Mouse (Mus musculus): ENCODE measurements around the gene Kif3a. TPM values are rescaled to one million over a fixed set of nuclear protein-coding genes. Genes with fewer than 3 reads are reported as not detected.

Kif3a gene
- total RNA-seq, 2 experiments from 2014 or later: 118 to 119 TPM

DNA sequence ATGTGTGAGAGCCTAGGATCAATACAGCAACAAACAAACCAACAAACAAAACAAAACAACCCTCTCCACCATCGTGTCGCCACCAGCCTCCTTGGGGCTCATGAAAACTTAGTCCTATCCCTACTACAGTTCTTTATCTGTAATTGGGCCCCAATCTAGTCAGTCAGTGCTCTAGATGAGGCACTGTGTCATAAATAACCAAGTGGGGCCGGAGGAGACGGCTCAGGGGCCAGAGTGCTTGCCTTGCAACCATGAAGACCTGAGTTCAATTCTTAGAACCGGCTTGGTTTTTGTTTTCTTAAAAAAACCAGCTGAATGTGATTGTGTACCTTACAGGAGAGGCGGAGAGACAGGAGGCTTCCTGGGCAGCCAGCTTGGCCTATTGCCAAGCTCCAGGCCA lies 48.0 kb downstream of the Kif3a start:
- no peak for DNase-seq (ENCODE audit: low spot score in 2 of 2)

DNA sequence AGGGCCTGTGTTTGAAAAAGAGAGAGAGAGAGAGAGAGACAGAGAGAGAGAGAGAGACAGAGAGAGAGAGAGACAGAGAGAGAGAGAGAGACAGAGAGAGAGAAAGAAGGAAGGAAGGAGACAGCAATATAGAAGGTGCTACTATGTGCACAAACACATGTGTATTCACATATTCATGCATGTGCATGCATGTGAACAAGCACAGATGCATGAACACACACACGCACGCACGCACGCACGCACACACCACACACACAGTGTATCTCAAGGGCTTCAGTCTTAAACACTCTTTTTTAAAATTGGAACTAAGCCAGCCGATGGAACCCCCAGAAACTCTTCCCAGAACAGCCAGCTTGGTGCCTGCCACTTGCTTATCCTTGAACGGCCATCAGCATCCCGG lies 48.4 kb downstream of the Kif3a start:
- DNase-seq (ENCODE audit: low spot score in 2 of 2): no peak

DNA sequence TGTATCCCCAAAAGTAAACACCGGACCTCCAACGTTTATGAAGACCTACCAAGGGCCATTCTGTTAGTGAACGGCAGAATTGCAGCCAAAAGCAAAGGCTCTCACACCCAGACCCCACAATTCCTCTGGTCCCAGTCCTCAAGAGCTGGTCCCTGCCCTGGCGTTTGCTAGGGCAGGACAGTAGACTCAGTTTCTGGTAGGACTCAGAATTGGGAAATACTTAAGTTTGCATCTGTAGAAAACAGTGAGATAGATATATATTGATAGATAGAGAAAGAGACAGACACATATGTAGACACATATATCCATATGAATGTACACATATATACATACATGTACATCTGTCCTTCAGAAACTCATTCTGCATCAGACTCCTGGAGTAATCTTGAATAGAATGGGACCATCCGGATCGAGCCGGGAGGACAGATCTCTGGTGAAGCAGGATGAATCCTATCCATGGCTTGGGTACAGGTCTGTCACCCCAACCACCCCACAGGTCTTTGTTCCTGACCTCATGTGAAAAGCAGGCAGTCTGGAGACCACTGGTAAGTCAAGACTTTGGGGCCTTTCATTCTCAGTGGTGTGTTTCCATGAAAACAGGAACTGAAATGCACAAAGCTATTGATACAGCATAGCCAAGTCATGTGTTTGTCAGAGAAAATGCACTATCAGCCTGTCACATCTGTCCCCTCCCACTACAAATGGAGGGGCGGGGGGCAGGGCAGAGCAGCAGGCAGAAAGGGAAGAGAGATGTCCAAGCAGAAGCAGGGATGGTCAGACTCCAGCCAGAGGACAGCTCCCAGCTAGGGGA lies 49.8 kb downstream of the Kif3a start:
- no peak for DNase-seq (ENCODE audit: low spot score in 2 of 2)

DNA sequence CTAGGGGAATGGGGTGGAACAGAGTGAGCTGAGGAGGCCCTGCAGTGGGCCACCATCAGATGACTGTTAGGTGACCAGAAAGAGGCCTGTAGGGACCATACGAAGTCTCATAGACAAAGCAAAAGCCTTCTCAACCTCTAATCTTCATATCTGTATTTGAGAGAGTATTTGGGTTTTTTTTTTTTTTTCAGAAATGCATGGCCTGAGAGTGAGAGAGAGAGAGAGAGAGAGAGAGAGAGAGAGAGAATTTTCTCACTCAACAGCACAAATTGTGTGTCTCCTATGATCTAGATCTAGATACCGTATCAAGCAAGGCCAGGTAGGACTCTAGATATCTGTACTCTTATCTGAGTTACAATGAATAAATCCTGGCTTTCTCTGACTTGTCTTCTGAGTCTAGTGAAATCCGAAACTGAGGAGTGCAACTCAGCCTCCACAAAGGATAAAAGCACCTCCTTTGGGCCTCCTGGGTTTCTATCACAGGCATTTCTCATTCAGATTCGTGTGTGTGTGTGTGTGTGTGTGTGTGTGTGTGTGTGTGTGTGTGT lies 50.5 kb downstream of the Kif3a start:
- DNase-seq (ENCODE audit: low spot score in 2 of 2): no peak

DNA sequence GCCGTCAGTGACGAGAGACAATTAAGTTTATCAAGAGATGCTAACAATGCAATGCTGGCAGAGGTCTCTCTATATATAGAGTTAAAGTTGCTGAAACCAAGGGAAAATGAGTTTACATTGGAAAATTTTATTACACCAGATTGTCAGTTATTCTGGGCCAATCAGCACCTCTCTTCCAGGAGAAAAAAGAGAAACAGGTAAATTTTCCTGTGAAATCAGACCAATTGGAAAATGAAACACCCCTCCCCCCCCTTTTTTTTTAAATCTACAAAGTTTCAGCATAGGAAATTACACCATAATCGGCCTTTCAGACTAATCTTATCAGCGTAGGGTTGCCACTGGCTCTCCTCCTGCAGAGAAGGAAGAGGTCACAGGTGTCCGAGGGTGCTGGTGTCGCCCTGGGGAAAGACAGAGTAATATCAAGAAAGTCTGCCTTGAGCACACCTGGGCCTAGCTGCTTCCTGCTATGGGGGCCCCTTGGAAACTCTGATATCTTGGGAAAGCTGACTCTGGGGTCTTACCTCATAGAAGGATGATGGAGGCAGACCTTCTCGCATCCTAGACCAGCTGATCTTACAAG lies 51.5 kb downstream of the Kif3a start, which contains the start of gene Il4:
Il4 (minus strand) TSS at position 51 of the 580 bp plus-strand sequence.
- DNase-seq (ENCODE audit: low spot score in 2 of 2): no peak

DNA sequence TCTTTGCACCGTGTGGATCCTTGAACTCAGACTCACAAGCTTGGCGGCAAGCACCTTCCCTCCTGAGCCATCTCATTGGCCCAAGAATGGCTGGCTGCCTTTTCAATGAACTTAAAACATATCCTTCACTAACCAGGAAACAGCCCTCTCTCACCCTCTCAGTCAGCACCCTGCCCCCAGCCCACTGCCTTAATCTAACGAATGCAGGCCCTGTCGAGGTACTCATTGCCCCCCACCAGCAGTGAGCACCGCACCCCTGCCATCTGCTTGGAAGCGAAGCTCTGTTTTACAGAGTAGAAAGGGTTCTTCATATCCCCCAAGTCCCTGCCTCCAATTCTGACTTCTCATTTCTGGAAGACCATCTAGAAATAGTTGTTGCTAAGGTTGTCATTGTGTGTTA lies 52.2 kb downstream of the Kif3a start:
- no peak for DNase-seq (ENCODE audit: low spot score in 2 of 2)

DNA sequence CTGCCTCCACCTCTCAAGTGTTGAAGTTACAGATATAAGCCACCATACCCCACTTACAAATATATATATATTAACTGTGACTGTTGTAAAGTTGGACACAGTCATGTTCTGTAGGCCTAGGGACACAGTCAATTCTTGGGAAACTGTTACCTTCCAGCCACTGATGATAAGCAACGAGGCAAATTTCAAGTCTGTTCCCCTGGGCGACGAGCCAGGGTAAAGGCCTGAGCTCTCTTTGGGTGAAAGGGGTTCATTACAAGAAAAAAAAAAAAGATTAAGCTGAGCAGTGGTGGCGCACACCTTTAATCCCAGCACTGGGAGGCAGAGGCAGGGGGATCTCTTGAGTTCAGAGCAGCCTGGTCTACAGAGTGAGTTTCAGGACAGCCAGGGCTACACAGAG lies 52.9 kb downstream of the Kif3a start:
- no peak for DNase-seq (ENCODE audit: low spot score in 2 of 2)

DNA sequence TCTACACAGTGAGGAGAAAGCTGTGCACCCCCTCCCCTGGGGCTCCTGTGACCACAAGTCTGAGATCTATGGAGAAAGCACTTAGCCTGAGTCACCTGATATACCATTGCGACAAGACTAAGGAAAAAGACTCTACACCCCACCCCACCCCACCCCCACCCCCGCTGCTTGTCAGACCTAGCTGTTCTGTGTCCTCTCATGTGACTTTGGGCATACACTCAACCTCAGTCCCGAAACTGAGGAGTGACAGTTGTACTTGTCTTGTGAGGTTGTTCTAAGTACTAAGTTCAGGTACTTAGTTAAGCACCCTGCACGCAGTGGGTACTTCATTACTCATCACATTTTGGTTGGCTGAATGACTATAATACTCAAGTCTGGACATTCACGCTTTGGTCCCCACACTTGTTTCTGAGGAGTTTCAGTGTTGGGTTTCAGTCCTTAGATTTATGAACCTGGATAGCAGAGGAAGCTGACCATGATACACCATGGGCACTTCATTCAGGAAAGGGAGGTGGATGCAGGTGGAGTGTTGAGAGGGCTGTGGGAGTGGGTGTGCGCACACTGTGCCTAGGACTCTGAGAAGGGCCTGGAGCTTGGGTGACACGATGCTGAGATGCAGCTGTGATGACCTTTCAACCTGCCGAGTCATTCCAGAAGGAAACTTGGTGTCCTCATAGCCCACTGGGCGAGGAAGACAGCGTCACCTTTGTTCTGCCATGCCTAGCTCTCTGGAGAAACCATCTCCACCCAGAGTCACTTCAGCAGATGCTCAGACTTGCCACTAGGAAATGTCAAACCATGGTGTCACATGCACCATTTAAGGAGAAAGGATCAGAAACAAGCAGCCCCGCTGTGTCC lies 54.6 kb downstream of the Kif3a start:
- no peak for DNase-seq (ENCODE audit: low spot score in 2 of 2)

DNA sequence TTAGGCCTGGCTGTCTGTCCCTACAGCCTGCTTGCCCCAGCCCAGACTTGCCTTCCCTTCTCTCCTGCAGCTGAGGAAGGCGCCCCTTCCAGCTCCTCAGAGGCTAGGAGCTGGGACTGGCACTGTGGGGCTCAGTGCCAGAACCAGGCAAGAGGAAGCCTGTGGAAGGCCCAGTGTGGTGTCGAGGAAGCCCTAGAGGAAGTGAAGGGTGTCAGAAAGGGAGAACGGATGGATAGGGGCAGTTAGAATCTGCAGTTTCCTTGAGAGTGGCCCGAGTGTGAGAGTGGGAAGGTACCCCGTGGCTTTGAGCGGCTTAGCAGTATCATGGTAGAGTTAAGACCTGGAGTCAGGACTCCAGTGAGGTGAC lies 55.2 kb downstream of the Kif3a start:
- no peak for DNase-seq (ENCODE audit: low spot score in 2 of 2)

DNA sequence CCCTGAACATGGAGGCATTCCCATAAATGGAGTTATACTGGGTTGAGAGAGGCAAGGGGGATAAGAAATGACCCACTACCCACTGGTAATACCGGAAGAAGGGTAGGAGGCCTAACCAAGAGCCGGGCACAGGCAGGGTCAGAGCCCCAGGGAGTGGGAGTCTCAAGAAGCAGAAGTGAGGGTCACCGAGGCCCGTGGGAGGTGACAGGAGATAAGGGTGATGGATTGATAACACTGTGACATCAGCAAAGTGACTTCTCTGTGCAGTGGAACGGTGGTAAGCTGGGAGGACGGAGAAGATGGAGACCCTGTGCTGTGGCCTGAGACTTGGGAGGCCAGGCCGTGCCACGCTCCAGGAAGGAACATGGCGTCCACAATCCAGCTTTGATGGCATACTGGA lies 56.4 kb downstream of the Kif3a start:
- no peak for DNase-seq (ENCODE audit: low spot score in 2 of 2)

DNA sequence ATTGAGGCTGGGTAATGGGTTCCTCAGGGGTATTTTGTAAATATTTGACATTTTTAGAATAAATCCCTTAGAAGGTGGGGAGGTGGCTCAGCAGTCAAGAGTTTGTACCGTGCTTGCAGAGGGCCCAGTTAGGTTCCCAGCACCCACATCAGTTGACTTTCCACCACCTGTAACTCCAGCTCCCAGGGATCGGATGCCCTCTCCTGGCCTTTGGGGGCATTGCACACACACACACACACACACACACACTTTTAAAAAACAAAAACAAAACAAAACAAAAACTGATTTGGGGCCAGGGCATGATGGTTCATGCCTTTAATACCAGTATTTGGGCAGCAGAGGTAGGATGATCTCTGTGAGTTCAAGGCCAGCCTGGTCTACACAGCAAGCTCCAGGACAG lies 56.9 kb downstream of the Kif3a start:
- DNase-seq (ENCODE audit: low spot score in 2 of 2): no peak

DNA sequence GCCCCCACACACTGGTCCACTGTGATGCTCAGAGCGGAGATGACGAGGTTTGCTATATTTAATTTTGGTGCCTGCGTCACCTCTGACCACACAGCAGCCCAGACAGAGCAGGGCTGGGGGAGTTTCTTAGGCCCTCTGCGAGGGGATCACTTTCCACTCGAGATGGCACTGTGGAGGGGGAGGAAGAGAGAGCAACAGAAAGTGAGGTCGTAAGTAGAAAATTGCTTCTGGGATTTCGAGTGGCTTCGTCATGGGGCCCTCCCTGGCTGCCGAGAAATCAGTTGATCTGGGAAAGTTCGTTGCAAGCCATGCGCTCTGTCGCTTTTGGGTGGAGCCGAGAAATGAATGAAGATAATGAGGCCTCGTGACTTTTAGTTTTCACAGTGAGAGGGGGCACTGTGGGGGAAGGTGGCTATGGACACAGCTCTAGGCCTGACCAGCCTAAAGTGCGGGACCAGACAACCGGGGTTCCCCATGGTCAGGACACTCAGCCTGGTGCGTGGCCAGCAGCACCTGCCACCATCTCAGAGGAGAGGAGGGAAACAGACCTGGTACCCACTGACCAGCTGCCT lies 59.7 kb downstream of the Kif3a start:
- DNase-seq (ENCODE audit: low spot score in 2 of 2): no peak

DNA sequence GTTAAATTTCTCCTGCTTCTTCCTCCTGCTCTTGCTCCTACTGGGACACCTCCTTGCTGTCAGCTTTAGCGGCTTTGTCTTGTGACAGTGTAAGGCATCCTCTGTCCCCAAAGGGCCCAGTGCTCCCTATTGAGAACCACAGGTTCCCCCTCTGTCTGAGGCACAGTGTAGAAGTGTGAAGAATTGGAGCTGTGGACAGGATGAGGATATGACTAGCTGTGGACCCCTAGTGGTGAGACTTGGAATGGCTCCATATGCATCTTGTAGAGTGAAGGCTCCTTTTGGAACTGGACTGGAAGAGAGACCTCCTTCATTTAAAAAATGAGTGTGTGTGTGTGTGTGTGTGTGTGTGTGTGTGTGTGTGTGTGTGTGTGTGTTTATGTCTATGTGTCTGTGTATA lies 60.7 kb downstream of the Kif3a start:
- DNase-seq (ENCODE audit: low spot score in 2 of 2): peak; percentile 71 to 88

DNA sequence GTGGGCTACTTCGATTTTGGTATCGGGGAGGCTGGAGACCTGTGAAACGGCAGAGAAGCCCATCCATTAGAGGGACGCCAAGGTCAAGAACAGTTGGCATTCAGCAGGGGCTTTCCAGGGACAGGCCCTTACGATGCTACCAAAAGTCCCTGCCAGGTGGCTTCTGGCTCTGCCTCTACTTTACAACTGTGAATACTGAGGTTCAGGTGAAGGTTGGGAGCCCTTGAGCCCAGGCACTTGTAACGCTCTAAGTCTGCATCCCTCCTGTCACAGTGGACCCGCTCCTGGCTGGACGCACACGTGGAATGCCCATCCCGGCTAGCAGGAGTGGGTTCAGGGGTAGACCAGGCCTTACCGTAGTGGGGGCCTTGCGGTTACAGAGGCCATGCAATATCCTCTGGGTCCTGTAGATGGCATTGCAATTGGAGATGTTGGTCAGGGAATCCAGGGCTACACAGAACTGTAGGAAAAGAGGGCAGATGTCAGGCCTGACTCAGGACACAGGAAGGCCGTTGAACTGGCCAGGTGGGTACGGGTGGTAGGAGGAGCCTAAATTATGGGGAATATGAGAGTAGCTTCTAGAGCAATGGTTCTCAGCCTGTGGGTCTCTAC lies 65.0 kb downstream of the Kif3a start:
- DNase-seq (ENCODE audit: low spot score in 2 of 2): peak in 1 of 2 experiments; percentile 14

DNA sequence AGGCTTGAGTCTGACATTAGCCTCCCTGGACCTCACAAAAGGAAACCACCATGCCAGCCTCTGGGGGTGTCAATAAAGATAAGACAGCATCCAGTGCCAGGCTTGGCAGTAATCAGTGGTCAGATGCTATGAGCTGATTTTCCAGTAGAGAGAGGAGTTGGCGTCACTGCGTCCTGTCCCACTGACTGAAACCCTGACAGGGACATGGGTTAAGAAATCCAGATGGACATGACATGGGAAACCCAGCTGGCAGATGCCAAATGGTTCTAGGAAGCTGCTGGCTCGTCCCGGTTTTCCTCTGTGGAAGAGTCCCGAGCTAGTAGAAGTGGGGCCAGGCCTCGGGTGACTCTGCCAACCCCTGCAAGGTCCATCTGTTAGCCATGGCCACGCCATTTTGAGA lies 66.5 kb downstream of the Kif3a start:
- DNase-seq (ENCODE audit: low spot score in 2 of 2): no peak

DNA sequence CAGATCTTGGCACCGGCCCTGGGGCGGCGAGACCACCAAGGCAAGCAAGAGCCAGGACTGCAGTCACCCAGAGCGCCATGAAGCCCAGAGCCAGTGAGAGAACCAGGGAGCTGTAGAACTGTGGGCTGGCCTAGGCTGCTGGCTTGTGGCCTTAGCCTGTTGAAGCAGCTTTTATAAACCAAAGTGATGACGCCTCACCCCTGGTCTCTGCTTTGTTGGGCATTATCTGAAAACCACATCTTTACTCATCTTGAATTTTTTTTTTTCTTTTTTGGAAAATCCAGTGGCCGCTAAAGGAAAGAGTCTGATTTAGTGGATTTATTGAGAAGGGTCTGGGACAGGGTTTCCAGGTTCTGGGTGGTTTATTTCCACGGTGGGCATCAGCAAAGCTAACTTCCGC lies 67.4 kb downstream of the Kif3a start, which contains the start of gene Il13:
Il13 (minus strand) TSS at position 147 of the 400 bp plus-strand sequence.
- DNase-seq (ENCODE audit: low spot score in 2 of 2): no peak

DNA sequence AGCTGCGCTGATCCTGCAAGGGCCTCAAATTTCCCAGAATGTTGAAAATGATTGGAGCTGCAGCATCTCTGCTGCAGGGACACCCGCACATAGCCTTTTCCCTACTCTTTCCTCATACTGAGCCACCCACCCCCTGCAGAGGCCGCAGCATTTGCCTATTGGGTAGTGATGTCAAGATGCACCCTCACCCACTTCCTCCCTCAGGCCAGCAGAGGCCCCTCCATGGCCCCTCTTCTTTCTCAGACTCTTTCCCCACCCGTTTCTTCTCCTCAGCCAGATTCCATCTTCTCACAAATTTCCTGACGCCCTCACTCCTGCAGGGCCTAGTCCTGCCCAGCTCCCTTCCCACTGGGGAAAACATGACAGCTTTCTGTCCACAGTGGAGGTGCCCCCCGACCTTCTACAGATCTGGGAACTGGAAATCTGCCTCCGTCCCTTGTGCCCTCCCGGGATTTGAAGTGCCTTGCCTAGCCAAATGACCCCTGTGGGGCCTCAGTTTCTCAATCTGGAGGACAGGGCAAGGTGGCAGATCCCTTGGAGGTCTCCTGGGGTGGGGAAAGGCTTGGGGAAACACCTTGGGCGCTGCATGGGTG lies 68.5 kb downstream of the Kif3a start:
- peak in 1 of 2 experiments; percentile 6 for DNase-seq (ENCODE audit: low spot score in 2 of 2)

DNA sequence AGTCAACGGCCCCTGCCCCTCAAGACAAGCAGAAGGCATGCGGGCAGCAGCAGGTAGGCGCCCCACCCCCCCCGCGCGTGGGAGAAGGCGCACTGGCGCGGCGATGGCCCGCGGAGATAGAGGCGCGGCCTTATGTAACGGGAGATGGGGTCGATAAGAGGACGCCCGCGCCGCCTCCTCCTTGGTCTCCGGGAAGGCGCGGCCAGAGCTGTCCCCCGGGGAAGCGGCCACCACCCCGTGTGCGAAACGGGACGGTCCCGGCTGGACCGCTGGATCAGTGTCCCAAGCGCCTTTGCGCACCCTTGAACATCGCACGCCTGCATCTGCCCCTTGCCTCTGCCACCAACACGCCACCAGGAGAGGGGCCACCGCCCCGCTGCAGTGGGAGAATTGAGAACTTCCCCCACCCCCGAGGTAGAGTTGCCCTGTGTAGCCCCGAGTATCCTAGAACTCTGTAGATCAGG lies 69.0 kb downstream of the Kif3a start:
- DNase-seq (ENCODE audit: low spot score in 2 of 2): peak; percentile 53

DNA sequence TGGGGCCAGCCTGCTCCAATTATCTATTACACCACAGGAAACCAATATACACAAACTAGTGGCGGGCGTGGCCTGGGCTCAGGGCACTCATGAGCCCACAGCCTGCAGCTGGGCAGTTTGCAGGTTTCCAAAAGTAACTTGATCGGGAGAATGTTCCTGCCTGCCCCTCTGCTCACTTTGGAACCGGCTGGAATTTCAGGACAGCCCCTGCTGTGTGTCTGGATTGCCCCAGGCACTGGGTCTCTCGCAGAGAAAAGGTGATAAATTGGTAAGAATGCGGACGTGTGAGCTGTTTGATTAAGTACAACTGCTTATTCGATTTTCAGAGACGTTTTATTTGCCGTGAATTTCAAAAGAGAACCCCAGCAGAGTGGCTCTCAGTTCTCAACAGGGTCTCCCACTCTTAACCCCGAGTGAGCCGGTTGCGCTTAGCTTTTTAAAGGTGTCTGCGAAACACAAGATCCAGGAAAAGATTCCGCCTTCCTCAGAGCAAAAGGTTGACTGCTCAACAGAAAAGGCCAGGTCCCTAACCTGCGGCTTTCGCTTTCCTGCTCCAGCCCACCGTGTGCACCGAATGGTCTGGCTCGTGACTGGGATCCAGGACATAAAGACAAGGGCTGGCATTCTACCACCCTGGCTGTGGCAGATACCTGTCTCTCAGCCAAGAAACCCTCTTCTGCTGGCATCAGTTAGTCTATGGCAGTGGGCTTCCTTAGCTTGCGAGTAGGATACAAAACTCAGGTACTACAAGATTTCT lies 70.0 kb downstream of the Kif3a start:
- no peak for DNase-seq (ENCODE audit: low spot score in 2 of 2)

Data from left cerebral cortex, adult 18-20 months (tissue).